In the genomic region with DNA sequence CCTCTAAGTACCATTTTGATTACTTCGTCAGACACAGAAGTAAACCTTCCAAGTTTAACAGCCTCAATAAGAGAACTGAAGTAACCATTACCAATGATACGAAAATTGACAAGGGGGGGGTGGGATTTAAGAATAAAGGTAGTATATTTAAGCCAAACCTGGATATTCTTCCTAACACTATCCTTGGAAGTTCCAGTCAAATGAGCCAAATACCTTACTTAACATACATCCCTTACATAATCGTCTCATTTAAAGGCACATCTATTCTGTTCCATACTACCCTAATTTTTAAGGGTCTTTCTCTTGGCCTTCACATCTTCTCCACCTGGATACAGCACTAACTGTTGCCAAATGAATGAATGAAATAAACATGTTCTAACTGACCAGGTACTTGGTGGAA, we compare ENCODE assay signal across 9 mouse cellular contexts. TPM values are rescaled to one million over a fixed set of nuclear protein-coding genes. Genes with fewer than 3 reads are reported as not detected.
DNase-seq lines count a peak whose midpoint lies in the region; ATAC-seq and TF ChIP-seq lines count a peak whose summit lies in the region.
"Had no signal": no experiment of that assay in that cellular context is flagged by ENCODE, and none has a peak within 500 bp of the region (broad histone marks: within the 10 kb centered on the region; RNA-seq: fewer than 3 reads in every experiment).

No protein-coding gene starts in this region.

- intact Hi-C loops in left cerebral cortex, adult 2 months (cut with DNase I): loop anchor here (2.0 to 5.0 kb wide), 3 partner anchors 85 to 133 kb away; no protein-coding TSS in a partner anchor
- intact Hi-C loops in left cerebral cortex, postnatal 10 days (cut with DNase I): no loop called here
- intact Hi-C loops in left cerebral cortex, postnatal 36 days (cut with DNase I): loop anchor here (5.0 kb wide), 1 partner anchor 76 kb away; no protein-coding TSS in a partner anchor

- no peak for TF ChIP-seq CTCF in left cerebral cortex, adult 2 months (IDR thresholded peaks at IDR 0.05)

- H3K4me2 ChIP-seq in embryonic facial prominence, embryonic 13.5 days: peak overlapping the region; percentile 67
- peak overlapping the region; percentile 65 for H3K4me2 ChIP-seq in intestine, embryonic 16.5 days (ENCODE audit: low read depth, low read length)
- peak overlapping the region; percentile 69 for H3K4me2 ChIP-seq in neural tube, embryonic 13.5 days

- H3K36me3 ChIP-seq in embryonic facial prominence, embryonic 13.5 days: no peaks in the 10 kb centered on the region
- H3K36me3 ChIP-seq in intestine, embryonic 16.5 days (ENCODE audit: control insufficient read depth, insufficient read depth, low read length): no peaks in the 10 kb centered on the region
- no peaks in the 10 kb centered on the region for H3K36me3 ChIP-seq in neural tube, embryonic 13.5 days

- H3K27ac ChIP-seq in left cerebral cortex, adult 2 months: peak overlapping the region; percentile 92
- H3K27ac ChIP-seq in embryonic facial prominence, embryonic 13.5 days: no peak overlapping the region
- H3K27ac ChIP-seq in intestine, embryonic 16.5 days (ENCODE audit: low read length): no peak overlapping the region; the same call in 1 of the 2 replicates
- H3K27ac ChIP-seq in neural tube, embryonic 13.5 days (replicated peaks): peak overlapping the region; percentile 96

- 33% methylated on average over 3 of the region's 3 CpGs for WGBS in embryonic facial prominence, embryonic 13.5 days
- 35% methylated on average over 3 of the region's 3 CpGs for WGBS in intestine, embryonic 16.5 days
- 31% methylated on average over 3 of the region's 3 CpGs for WGBS in neural tube, embryonic 13.5 days

- H3K4me3 ChIP-seq in left cerebral cortex, adult 2 months: peak overlapping the region; percentile 76
- peak overlapping the region; percentile 91 for H3K4me3 ChIP-seq in embryonic facial prominence, embryonic 13.5 days
- H3K4me3 ChIP-seq in intestine, embryonic 16.5 days (ENCODE audit: low read length): peak overlapping the region; percentile 73
- peak overlapping the region; percentile 88 for H3K4me3 ChIP-seq in neural tube, embryonic 13.5 days

- peaks cover 3% of the 10 kb centered on the region; the same call in 1 of the 2 replicates for H3K27me3 ChIP-seq in embryonic facial prominence, embryonic 13.5 days
- no peaks in the 10 kb centered on the region for H3K27me3 ChIP-seq in intestine, embryonic 16.5 days (replicated peaks; ENCODE audit: control insufficient read depth, insufficient read depth, low read length)
- peaks cover 27% of the 10 kb centered on the region for H3K27me3 ChIP-seq in neural tube, embryonic 13.5 days

- ATAC-seq in embryonic facial prominence, embryonic 13.5 days (ENCODE audit: insufficient number of reproducible peaks, insufficient read depth, low FRiP score, low TSS enrichment, low read depth): no peak
- no peak for ATAC-seq in intestine, embryonic 16.5 days
- ATAC-seq in neural tube, embryonic 13.5 days (ENCODE audit: low read depth): no peak

- peaks cover 7% of the 10 kb centered on the region for H3K4me1 ChIP-seq in embryonic facial prominence, embryonic 13.5 days
- peaks cover 11% of the 10 kb centered on the region; the same call in 1 of the 2 replicates for H3K4me1 ChIP-seq in intestine, embryonic 16.5 days (ENCODE audit: control insufficient read depth, insufficient read depth, low read length)
- H3K4me1 ChIP-seq in neural tube, embryonic 13.5 days (replicated peaks): peaks cover 22% of the 10 kb centered on the region

- H3K9me3 ChIP-seq in embryonic facial prominence, embryonic 13.5 days: no peaks in the 10 kb centered on the region
- H3K9me3 ChIP-seq in intestine, embryonic 16.5 days (ENCODE audit: control insufficient read depth, low read length): no peaks in the 10 kb centered on the region
- no peaks in the 10 kb centered on the region for H3K9me3 ChIP-seq in neural tube, embryonic 13.5 days

- peak overlapping the region; percentile 93 for H3K9ac ChIP-seq in embryonic facial prominence, embryonic 13.5 days
- H3K9ac ChIP-seq in intestine, embryonic 16.5 days (ENCODE audit: low read depth, low read length): peak overlapping the region; percentile 88
- peak overlapping the region; percentile 97 for H3K9ac ChIP-seq in neural tube, embryonic 13.5 days

- DNase-seq in left cerebral cortex, adult 2 months (ENCODE audit: extremely low spot score in 1 of 2, low spot score in 2 of 2): no peak
- no peak for DNase-seq in left cerebral cortex, postnatal 10 days (ENCODE audit: extremely low spot score in 1 of 2, low spot score in 2 of 2)
- no peak for DNase-seq in adrenal gland, postnatal 14 days
- DNase-seq in kidney, postnatal 36 days: no peak
- no peak for DNase-seq in left cerebral cortex, postnatal 36 days (ENCODE audit: low spot score in 2 of 2)

RNA-seq across cellular contexts. Expression of a gene that starts 1.0 kb away (rescaled TPM):
- 100 to 1,000 TPM; 101 to 110 TPM for total RNA-seq in left cerebral cortex, adult 2 months (2021)
- 100 to 1,000 TPM; 176 to 186 TPM for total RNA-seq in left cerebral cortex, postnatal 10 days (2021)
- polyA plus RNA-seq in embryonic facial prominence, embryonic 13.5 days (2015; fragmentation: Nextera tagmentation; extraction: Ambion mirVana): 24.2 and 24.8 TPM in 2 replicates
- 10.2 and 10.3 TPM in 2 replicates for polyA plus RNA-seq in intestine, embryonic 16.5 days (2015; fragmentation: Nextera tagmentation; extraction: Ambion mirVana)
- 41.2 and 46.4 TPM in 2 replicates for polyA plus RNA-seq in neural tube, embryonic 13.5 days (2015; fragmentation: Nextera tagmentation; extraction: Ambion mirVana)
- 24.3 and 28.8 TPM in 2 replicates for total RNA-seq in adrenal gland, postnatal 14 days (2021)
- total RNA-seq in left cerebral cortex, postnatal 36 days (2021): 100 to 1,000 TPM; 102 to 110 TPM

RNA-seq across cellular contexts. Expression of a gene that starts 25.5 kb away (rescaled TPM):
- under 1 TPM; 0.25 to 0.87 TPM for total RNA-seq in left cerebral cortex, adult 2 months (2021)
- total RNA-seq in left cerebral cortex, postnatal 10 days (2021): 1 to 10 TPM in 1 of 2 experiments, under 1 TPM in 1; 0.30 to 1.2 TPM
- polyA plus RNA-seq in embryonic facial prominence, embryonic 13.5 days (2015; fragmentation: Nextera tagmentation; extraction: Ambion mirVana): 0.18 TPM in 1 of 2 replicates, not detected in the other
- not detected in 2 replicates for polyA plus RNA-seq in intestine, embryonic 16.5 days (2015; fragmentation: Nextera tagmentation; extraction: Ambion mirVana)
- polyA plus RNA-seq in neural tube, embryonic 13.5 days (2015; fragmentation: Nextera tagmentation; extraction: Ambion mirVana): not detected in 2 replicates
- total RNA-seq in adrenal gland, postnatal 14 days (2021): not detected in 2 replicates
- under 1 TPM; 0.67 to 0.93 TPM for total RNA-seq in left cerebral cortex, postnatal 36 days (2021)
- total RNA-seq: gastrocnemius, adult 8-10 months had no signal

Comparison
In these comparisons a context has a peak if more than half of its experiments do, and no peak if none do; other contexts are left out.
1. H3K27ac ChIP-seq: peak in left cerebral cortex, adult 2 months (single experiment) and neural tube, embryonic 13.5 days (single experiment); none in embryonic facial prominence, embryonic 13.5 days (single experiment) and intestine, embryonic 16.5 days (single experiment).
2. Peak in every context shown above with its lines, with median percentiles within 50 percentile points of each other: H3K4me3 ChIP-seq, H3K4me2 ChIP-seq and H3K9ac ChIP-seq.